Comparison of ENCODE assay signal across 10 mouse cellular contexts in the genomic region with DNA sequence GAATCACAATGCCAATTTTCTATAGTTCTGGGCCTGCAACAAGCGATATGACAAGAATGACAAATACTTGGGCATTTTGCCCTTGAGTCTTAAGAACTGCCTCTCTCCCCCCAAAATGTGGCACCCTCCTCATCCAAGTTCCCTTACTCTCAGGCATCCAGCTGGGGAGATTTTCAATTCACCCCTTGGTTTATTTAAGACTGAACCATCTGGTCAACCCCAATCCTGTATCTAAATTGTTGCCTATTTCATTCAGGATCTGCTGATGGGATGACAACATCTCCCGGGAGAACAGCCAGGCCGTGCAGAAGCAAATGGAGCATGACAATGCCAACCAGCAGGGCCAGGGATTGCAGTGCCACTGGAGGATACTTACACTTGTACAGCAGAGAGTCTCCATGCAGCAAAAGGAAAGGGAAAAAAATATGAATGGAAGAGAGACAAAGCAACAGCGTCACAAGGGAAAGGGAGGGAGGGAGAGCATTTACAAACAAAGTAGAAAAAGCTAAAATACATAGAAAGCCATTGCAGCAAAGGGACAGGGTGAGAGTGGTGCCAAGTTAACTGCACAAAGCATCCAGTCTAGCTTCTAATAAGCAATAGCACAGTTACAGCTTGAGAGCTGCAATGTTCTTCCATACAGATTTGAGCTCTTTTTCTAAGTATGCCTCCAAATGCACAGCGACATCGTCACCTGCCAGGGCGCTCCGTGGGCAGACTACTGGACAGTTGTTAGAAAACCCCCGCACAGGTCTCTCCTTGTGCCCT. TPM values are rescaled to one million over a fixed set of nuclear protein-coding genes. Genes with fewer than 3 reads are reported as not detected.
DNase-seq lines count a peak whose midpoint lies in the region; ATAC-seq and TF ChIP-seq lines count a peak whose summit lies in the region.
"Had no signal": no experiment of that assay in that cellular context is flagged by ENCODE, and none has a peak within 500 bp of the region (broad histone marks: within the 10 kb centered on the region; RNA-seq: fewer than 3 reads in every experiment).

No protein-coding gene starts in this region.

- intact Hi-C loops in left cerebral cortex, adult 2 months (cut with DNase I): loop anchor here (2.0 kb wide), 1 partner anchor 231 kb away; the partner anchor contains the start of gene Carmil1

- H3K9ac ChIP-seq in forebrain, embryonic 15.5 days (replicated peaks): no peak overlapping the region
- no peak overlapping the region for H3K9ac ChIP-seq in forebrain, embryonic 16.5 days (replicated peaks; ENCODE audit: low read depth, low read length)
- H3K9ac ChIP-seq in stomach, postnatal 0 days (ENCODE audit: low read length): no peak overlapping the region
- H3K9ac ChIP-seq: limb, embryonic 15.5 days had no signal

- peak; percentile 92 for ATAC-seq in forebrain, embryonic 15.5 days (replicated peaks)
- ATAC-seq in Patski: peak; percentile 83
- ATAC-seq in forebrain, embryonic 16.5 days: peak; percentile 89
- ATAC-seq in stomach, postnatal 0 days (ENCODE audit: low FRiP score, low TSS enrichment): no peak
- no peak for ATAC-seq in megakaryocyte, adult 5-6 weeks (ENCODE audit: poor library complexity, severe bottlenecking)

- CTCF ChIA-PET in Patski (lab: Charles Lee): interaction anchor here (1.0 kb wide), 1 partner anchor 10 kb away, joined by 3 read pairs; no protein-coding TSS in a partner anchor

- WGBS in forebrain, embryonic 15.5 days: 54% methylated on average over 9 of the region's 9 CpGs
- WGBS in forebrain, embryonic 10.5 days: 92% methylated on average over 9 of the region's 9 CpGs
- WGBS in forebrain, embryonic 16.5 days: 39% methylated on average over 9 of the region's 9 CpGs
- WGBS in stomach, postnatal 0 days: 66% methylated on average over 9 of the region's 9 CpGs

- in situ Hi-C loops in Patski (cut with MboI; ENCODE audit: low pct_unique_long_range_greater_than_20kb): loop anchor here (5.0 kb wide), 1 partner anchor 233 kb away; the partner anchor contains the start of gene Carmil1

- no peak overlapping the region for H3K4me3 ChIP-seq in forebrain, embryonic 15.5 days
- H3K4me3 ChIP-seq in forebrain, embryonic 10.5 days: no peak overlapping the region
- H3K4me3 ChIP-seq in forebrain, embryonic 16.5 days (replicated peaks; ENCODE audit: low read length): no peak overlapping the region
- no peak overlapping the region for H3K4me3 ChIP-seq in left cerebral cortex, adult 2 months
- no peak overlapping the region for H3K4me3 ChIP-seq in stomach, postnatal 0 days (ENCODE audit: low read depth, low read length)
- H3K4me3 ChIP-seq: limb, embryonic 15.5 days had no signal

- H3K4me1 ChIP-seq in forebrain, embryonic 15.5 days: peaks cover 30% of the 10 kb centered on the region
- peaks cover 10% of the 10 kb centered on the region; the same call in 1 of the 2 replicates for H3K4me1 ChIP-seq in forebrain, embryonic 10.5 days
- H3K4me1 ChIP-seq in forebrain, embryonic 16.5 days (replicated peaks; ENCODE audit: control insufficient read depth, insufficient read depth, low read length): peaks cover 26% of the 10 kb centered on the region
- no peaks in the 10 kb centered on the region for H3K4me1 ChIP-seq in stomach, postnatal 0 days (replicated peaks; ENCODE audit: control insufficient read depth, insufficient read depth)
- H3K4me1 ChIP-seq: limb, embryonic 15.5 days had no signal

- H3K27me3 ChIP-seq in forebrain, embryonic 15.5 days: no peaks in the 10 kb centered on the region
- H3K27me3 ChIP-seq in forebrain, embryonic 10.5 days (ENCODE audit: poor library complexity, severe bottlenecking): no peaks in the 10 kb centered on the region
- no peaks in the 10 kb centered on the region for H3K27me3 ChIP-seq in Patski
- H3K27me3 ChIP-seq in forebrain, embryonic 16.5 days (replicated peaks; ENCODE audit: control insufficient read depth, insufficient read depth, low read length): no peaks in the 10 kb centered on the region
- H3K27me3 ChIP-seq in stomach, postnatal 0 days (ENCODE audit: control insufficient read depth, insufficient read depth, low read length): no peaks in the 10 kb centered on the region
- H3K27me3 ChIP-seq: limb, embryonic 15.5 days had no signal

- H3K36me3 ChIP-seq in forebrain, embryonic 15.5 days: no peaks in the 10 kb centered on the region
- H3K36me3 ChIP-seq in forebrain, embryonic 10.5 days (replicated peaks): no peaks in the 10 kb centered on the region
- no peaks in the 10 kb centered on the region for H3K36me3 ChIP-seq in forebrain, embryonic 16.5 days (ENCODE audit: control insufficient read depth, insufficient read depth)
- no peaks in the 10 kb centered on the region for H3K36me3 ChIP-seq in stomach, postnatal 0 days (ENCODE audit: control insufficient read depth, insufficient read depth, low read length)

- H3K4me2 ChIP-seq in forebrain, embryonic 15.5 days (replicated peaks): no peak overlapping the region
- H3K4me2 ChIP-seq in forebrain, embryonic 16.5 days (ENCODE audit: low read length): 0 out of 2 replicates have a peak overlapping the region, but pooled peaks have one; percentile 21
- H3K4me2 ChIP-seq in stomach, postnatal 0 days (replicated peaks; ENCODE audit: low read depth): no peak overlapping the region
- H3K4me2 ChIP-seq: limb, embryonic 15.5 days had no signal

- DNase-seq in forebrain, embryonic 10.5 days (ENCODE audit: extremely low spot score, low spot score): no peak
- DNase-seq in Patski (ENCODE audit: low read depth, low spot score): peak; percentile 38
- peak; percentile 51 to 65 for DNase-seq in left cerebral cortex, adult 2 months (ENCODE audit: extremely low spot score in 1 of 2, low spot score in 2 of 2)
- DNase-seq in right cerebral cortex, postnatal 36 days (ENCODE audit: low spot score in 2 of 2): peak; percentile 63 to 80
- DNase-seq in stomach, postnatal 0 days (ENCODE audit: low spot score): no peak

- POLR2A ChIA-PET in Patski (lab: Charles Lee): interaction anchor here (0.5 to 0.8 kb wide), 2 partner anchors 10 to 352 kb away, joined by 3 to 4 read pairs; no protein-coding TSS in a partner anchor

- no peaks in the 10 kb centered on the region for H3K9me3 ChIP-seq in forebrain, embryonic 15.5 days
- no peaks in the 10 kb centered on the region for H3K9me3 ChIP-seq in forebrain, embryonic 10.5 days
- H3K9me3 ChIP-seq in forebrain, embryonic 16.5 days (ENCODE audit: control insufficient read depth, low read length): no peaks in the 10 kb centered on the region
- H3K9me3 ChIP-seq in stomach, postnatal 0 days (ENCODE audit: control insufficient read depth, low read length): no peaks in the 10 kb centered on the region
- H3K9me3 ChIP-seq: limb, embryonic 15.5 days had no signal

- H3K27ac ChIP-seq in forebrain, embryonic 15.5 days (replicated peaks): peak overlapping the region; percentile 71
- no peak overlapping the region for H3K27ac ChIP-seq in forebrain, embryonic 10.5 days
- H3K27ac ChIP-seq in forebrain, embryonic 16.5 days (ENCODE audit: low read length): peak overlapping the region; percentile 86
- peak overlapping the region; percentile 84 for H3K27ac ChIP-seq in left cerebral cortex, adult 2 months
- H3K27ac ChIP-seq in stomach, postnatal 0 days (replicated peaks): no peak overlapping the region
- H3K27ac ChIP-seq: limb, embryonic 15.5 days had no signal

- no peak for TF ChIP-seq CTCF in Patski (IDR thresholded peaks at IDR 0.05)
- no peak; the same call in 1 of the 2 replicates for TF ChIP-seq CTCF in left cerebral cortex, adult 2 months (IDR thresholded peaks at IDR 0.05)
- no peak for TF ChIP-seq CTCF in stomach, postnatal 0 days (IDR thresholded peaks at IDR 0.05; ENCODE audit: low read depth)

- no peak for TF ChIP-seq EP300 in stomach, postnatal 0 days (optimal IDR thresholded peaks at IDR 0.05)

RNA-seq across cellular contexts. Expression of gene Scgn, which starts 58.4 kb away (rescaled TPM):
- polyA plus RNA-seq in forebrain, embryonic 15.5 days (2015; fragmentation: Nextera tagmentation; extraction: Ambion mirVana): 1.6 and 3.9 TPM in 2 replicates
- 0.21 TPM in 1 of 2 replicates, not detected in the other for polyA plus RNA-seq in forebrain, embryonic 10.5 days (2016; fragmentation: Nextera tagmentation; extraction: Ambion mirVana)
- polyA plus RNA-seq in Patski (2021): 0.21 TPM
- polyA plus RNA-seq in forebrain, embryonic 16.5 days (2015; fragmentation: Nextera tagmentation; extraction: Ambion mirVana): 1.9 and 3.7 TPM in 2 replicates
- under 1 TPM in 1 of 2 experiments, not detected in 1; 0.68 TPM for total RNA-seq in left cerebral cortex, adult 2 months (2021)
- 10.9 and 11.3 TPM in 2 replicates for polyA plus RNA-seq in stomach, postnatal 0 days (2015; fragmentation: Nextera tagmentation; extraction: Ambion mirVana)
- total RNA-seq in megakaryocyte, adult 5-6 weeks (2015): not detected in 2 replicates
- not detected in 2 replicates for total RNA-seq in megakaryocyte, adult 5-6 weeks (2017)
- total RNA-seq: common myeloid progenitor, adult 5-6 weeks had no signal
- polyA plus RNA-seq: limb, embryonic 15.5 days had no signal

Comparison
In these comparisons a context has a peak if more than half of its experiments do, and no peak if none do; other contexts are left out.
1. H3K27ac ChIP-seq: peak in forebrain, embryonic 15.5 days (single experiment), forebrain, embryonic 16.5 days (single experiment) and left cerebral cortex, adult 2 months (single experiment); none in forebrain, embryonic 10.5 days (single experiment) and stomach, postnatal 0 days (single experiment).
2. ATAC-seq: peak in forebrain, embryonic 15.5 days (single experiment), Patski (single experiment) and forebrain, embryonic 16.5 days (single experiment); none in stomach, postnatal 0 days (single experiment) and megakaryocyte, adult 5-6 weeks (single experiment).
3. DNase-seq: peak in Patski (single experiment), left cerebral cortex, adult 2 months (2 of 2) and right cerebral cortex, postnatal 36 days (2 of 2); none in forebrain, embryonic 10.5 days (single experiment) and stomach, postnatal 0 days (single experiment).